Mouse (Mus musculus): ENCODE measurements at regions not wholly inside any gene's neighbourhood (a gene's known extent, or its start where the extent isn't known, plus 50 kb on each side); places are given as distances from the start of the nearest gene placed in this dataset.

GRCm38 (mm10) chr4:34105251-34105650 is 55.3 kb upstream of the Spaca1 start:
- ATAC-seq (ENCODE audit: extremely low read depth, insufficient number of reproducible peaks, low FRiP score, poor library complexity, severe bottlenecking): no peak

GRCm38 (mm10) chr4:34114323-34114722 is 64.3 kb upstream of the Spaca1 start:
- no peak for ATAC-seq (ENCODE audit: extremely low read depth, insufficient number of reproducible peaks, low FRiP score, poor library complexity, severe bottlenecking)

- no peak for ATAC-seq (ENCODE audit: extremely low read depth, insufficient number of reproducible peaks, low FRiP score, poor library complexity, severe bottlenecking)
These were observed 67.1 kb upstream of the Spaca1 start for GRCm38 (mm10) chr4:34117086-34117485.

- no peak for ATAC-seq (ENCODE audit: extremely low read depth, insufficient number of reproducible peaks, low FRiP score, poor library complexity, severe bottlenecking)
These were observed 73.0 kb upstream of the Spaca1 start for GRCm38 (mm10) chr4:34122959-34123520.

GRCm38 (mm10) chr4:34128224-34128623 is 78.2 kb upstream of the Spaca1 start:
- ATAC-seq (ENCODE audit: extremely low read depth, insufficient number of reproducible peaks, low FRiP score, poor library complexity, severe bottlenecking): no peak

GRCm38 (mm10) chr4:34146133-34146867 is 96.3 kb upstream of the Spaca1 start:
- no peak for ATAC-seq (ENCODE audit: extremely low read depth, insufficient number of reproducible peaks, low FRiP score, poor library complexity, severe bottlenecking)

GRCm38 (mm10) chr4:34148956-34149739 is 99.2 kb upstream of the Spaca1 start:
- no peak for ATAC-seq (ENCODE audit: extremely low read depth, insufficient number of reproducible peaks, low FRiP score, poor library complexity, severe bottlenecking)

- no peak for ATAC-seq (ENCODE audit: extremely low read depth, insufficient number of reproducible peaks, low FRiP score, poor library complexity, severe bottlenecking)
These were observed 101.8 kb upstream of the Spaca1 start for GRCm38 (mm10) chr4:34151605-34152347.

GRCm38 (mm10) chr4:34155501-34155900 is 105.5 kb upstream of the Spaca1 start:
- no peak for ATAC-seq (ENCODE audit: extremely low read depth, insufficient number of reproducible peaks, low FRiP score, poor library complexity, severe bottlenecking)

- no peak for ATAC-seq (ENCODE audit: extremely low read depth, insufficient number of reproducible peaks, low FRiP score, poor library complexity, severe bottlenecking)
These were observed 108.0 kb upstream of the Spaca1 start for GRCm38 (mm10) chr4:34157818-34158511.

- no peak for ATAC-seq (ENCODE audit: extremely low read depth, insufficient number of reproducible peaks, low FRiP score, poor library complexity, severe bottlenecking)
These were observed 121.4 kb upstream of the Spaca1 start for GRCm38 (mm10) chr4:34171265-34171862.

- ATAC-seq (ENCODE audit: extremely low read depth, insufficient number of reproducible peaks, low FRiP score, poor library complexity, severe bottlenecking): no peak
These were observed 122.0 kb upstream of the Spaca1 start for GRCm38 (mm10) chr4:34172000-34172399.

- no peak for ATAC-seq (ENCODE audit: extremely low read depth, insufficient number of reproducible peaks, low FRiP score, poor library complexity, severe bottlenecking)
These were observed 127.4 kb upstream of the Spaca1 start for GRCm38 (mm10) chr4:34177421-34177820.

- ATAC-seq (ENCODE audit: extremely low read depth, insufficient number of reproducible peaks, low FRiP score, poor library complexity, severe bottlenecking): no peak
These were observed 136.5 kb upstream of the Spaca1 start for GRCm38 (mm10) chr4:34186522-34186921.

GRCm38 (mm10) chr4:34203193-34203848 is 153.3 kb upstream of the Spaca1 start:
- ATAC-seq (ENCODE audit: extremely low read depth, insufficient number of reproducible peaks, low FRiP score, poor library complexity, severe bottlenecking): no peak

GRCm38 (mm10) chr4:34209179-34209896 is 159.3 kb upstream of the Spaca1 start:
- ATAC-seq (ENCODE audit: extremely low read depth, insufficient number of reproducible peaks, low FRiP score, poor library complexity, severe bottlenecking): no peak

- no peak for ATAC-seq (ENCODE audit: extremely low read depth, insufficient number of reproducible peaks, low FRiP score, poor library complexity, severe bottlenecking)
These were observed 163.7 kb upstream of the Spaca1 start for GRCm38 (mm10) chr4:34213731-34214130.

Measured in neutrophil, adult 5-6 weeks (primary cell).